Mouse (Mus musculus) right cerebral cortex, postnatal 25 days (tissue): ENCODE measurements around the gene Cntnap2.

ENCODE experiments used
- DNase-seq: peaks from one replicate; pipeline ENCODE4 v3.0.0; 2022

Gene Cntnap2

GRCm38 (mm10) chr6:47319309-47319983, 2260.3 kb downstream of the Cntnap2 start:
- DNase-seq: no peak

GRCm38 (mm10) chr6:47323169-47323835, 2264.1 kb downstream of the Cntnap2 start:
- no peak for DNase-seq

GRCm38 (mm10) chr6:47323886-47324285, 2264.7 kb downstream of the Cntnap2 start:
- DNase-seq: no peak

- no peak for DNase-seq
Measured at GRCm38 (mm10) chr6:47328281-47328680, 2269.1 kb downstream of the Cntnap2 start.

- no peak for DNase-seq
Measured at GRCm38 (mm10) chr6:47329212-47329611, 2270.1 kb downstream of the Cntnap2 start.

- no peak for DNase-seq
Measured at GRCm38 (mm10) chr6:47333016-47333415, 2273.9 kb downstream of the Cntnap2 start.

GRCm38 (mm10) chr6:47334377-47334776, 2275.2 kb downstream of the Cntnap2 start:
- no peak for DNase-seq

GRCm38 (mm10) chr6:47337300-47337699, 2278.1 kb downstream of the Cntnap2 start:
- no peak for DNase-seq

- no peak for DNase-seq
Measured at GRCm38 (mm10) chr6:47338113-47338512, 2279.0 kb downstream of the Cntnap2 start.

- no peak for DNase-seq
Measured at GRCm38 (mm10) chr6:47340813-47341502, 2281.8 kb downstream of the Cntnap2 start.

GRCm38 (mm10) chr6:47341503-47341884, 2282.3 kb downstream of the Cntnap2 start:
- DNase-seq: no peak

- no peak for DNase-seq
Measured at GRCm38 (mm10) chr6:47343245-47343644, 2284.1 kb downstream of the Cntnap2 start.

- no peak for DNase-seq
Measured at GRCm38 (mm10) chr6:47344696-47345095, 2285.5 kb downstream of the Cntnap2 start.

- DNase-seq: no peak
Measured at GRCm38 (mm10) chr6:47350100-47350690, 2291.0 kb downstream of the Cntnap2 start.
